ENCODE assay signal across 17 mouse cellular contexts in genomic region chr15:27669931-27670411, GRCm38 (mm10). TPM values are rescaled to one million over a fixed set of nuclear protein-coding genes. Genes with fewer than 3 reads are reported as not detected.
A peak's percentile ranks its signal among the peaks of the same experiment; 100 is the strongest.
DNase-seq lines count a peak whose midpoint lies in the region; ATAC-seq and TF ChIP-seq lines count a peak whose summit lies in the region.
"Had no signal": no experiment of that assay in that cellular context is flagged by ENCODE, and none has a peak within 500 bp of the region (broad histone marks: within the 10 kb centered on the region; RNA-seq: fewer than 3 reads in every experiment).

No protein-coding gene starts in this region.

- no peak for TF ChIP-seq EP300 in heart, postnatal 0 days (IDR thresholded peaks at IDR 0.05; ENCODE audit: low read depth)

- no peaks in the 10 kb centered on the region for H3K27me3 ChIP-seq in heart, postnatal 0 days (ENCODE audit: control insufficient read depth, insufficient read depth, low read length)
- H3K27me3 ChIP-seq: forebrain, embryonic 13.5 days; heart, embryonic 15.5 days; hindbrain, embryonic 13.5 days; neural tube, embryonic 13.5 days had no signal

- H3K9me3 ChIP-seq in heart, postnatal 0 days (replicated peaks; ENCODE audit: control insufficient read depth, low read length), result no peaks in the 10 kb centered on the region
- H3K9me3 ChIP-seq: forebrain, embryonic 13.5 days; heart, embryonic 15.5 days; hindbrain, embryonic 13.5 days; neural tube, embryonic 13.5 days had no signal

- no peak for TF ChIP-seq POLR2A in cortical plate, adult 2 months (IDR thresholded peaks at IDR 0.05; ENCODE audit: extremely low read depth, insufficient read depth, low read length)
- TF ChIP-seq POLR2A in lung, adult 2 months (IDR thresholded peaks at IDR 0.05; ENCODE audit: borderline replicate concordance, extremely low read depth, low read depth, low read length), result no peak

- H3K4me3 ChIP-seq in heart, postnatal 0 days (ENCODE audit: low read depth, low read length), result no peak overlapping the region
- H3K4me3 ChIP-seq in cortical plate, adult 2 months (ENCODE audit: insufficient read depth, low read length), result no peak overlapping the region
- H3K4me3 ChIP-seq in lung, adult 2 months (replicated peaks; ENCODE audit: extremely low read depth, low read depth, low read length), result no peak overlapping the region
- H3K4me3 ChIP-seq: forebrain, embryonic 13.5 days; heart, embryonic 15.5 days; hindbrain, embryonic 13.5 days; neural tube, embryonic 13.5 days had no signal

- peak overlapping the region; percentile 16; the same call in 1 of the 2 replicates for H3K27ac ChIP-seq in heart, postnatal 0 days (ENCODE audit: low read depth)
- peak overlapping the region; percentile 21; the same call in 1 of the 2 replicates for H3K27ac ChIP-seq in cortical plate, adult 2 months (ENCODE audit: insufficient read depth, low read length)
- H3K27ac ChIP-seq: forebrain, embryonic 13.5 days; heart, embryonic 15.5 days; hindbrain, embryonic 13.5 days; neural tube, embryonic 13.5 days had no signal

- H3K4me2 ChIP-seq in heart, postnatal 0 days (ENCODE audit: low read depth, low read length), result no peak overlapping the region
- H3K4me2 ChIP-seq: forebrain, embryonic 13.5 days; heart, embryonic 15.5 days; hindbrain, embryonic 13.5 days; lung, embryonic 14.5 days; neural tube, embryonic 13.5 days had no signal

- WGBS in heart, postnatal 0 days, result 79% methylated on average over 12 of the region's 12 CpGs
- WGBS in lung, adult 2 months, result 80% methylated on average over 12 of the region's 12 CpGs

- no peak for ATAC-seq in heart, postnatal 0 days (ENCODE audit: insufficient read depth, low read depth)
- ATAC-seq: forebrain, embryonic 13.5 days; midbrain, embryonic 16.5 days had no signal

- no peak overlapping the region for H3K9ac ChIP-seq in heart, postnatal 0 days (replicated peaks; ENCODE audit: low read depth, low read length)
- H3K9ac ChIP-seq: forebrain, embryonic 13.5 days; heart, embryonic 15.5 days; hindbrain, embryonic 13.5 days; lung, embryonic 14.5 days; neural tube, embryonic 13.5 days had no signal

- intact Hi-C loops in heart, postnatal 14 days (cut with DNase I), result no loop called here

- DNase-seq in heart, postnatal 0 days (ENCODE audit: low spot score), result no peak
- no peak for DNase-seq in heart, postnatal 14 days
- peak; percentile 73 for DNase-seq in CD4-positive, CD25-positive, alpha-beta regulatory T cell, adult 2 months (ENCODE audit: low read depth, low spot score)
- DNase-seq in thymus, postnatal 0 days (ENCODE audit: low spot score), result peak; percentile 63
- no peak for DNase-seq in right cerebral cortex, postnatal 25 days
- DNase-seq in left cerebral cortex, adult 18-20 months (ENCODE audit: low spot score in 2 of 2), result no peak
- DNase-seq in lung, adult 2 months, result no peak
- DNase-seq: adrenal gland, postnatal 10 days; cerebellum, adult 9-10 months; kidney, adult 18-20 months; lung, embryonic 14.5 days had no signal

- H3K4me1 ChIP-seq in heart, postnatal 0 days (ENCODE audit: control insufficient read depth, insufficient read depth), result no peaks in the 10 kb centered on the region
- peaks cover 16% of the 10 kb centered on the region for H3K4me1 ChIP-seq in cortical plate, adult 2 months (ENCODE audit: control insufficient read depth, insufficient read depth, low read length)
- H3K4me1 ChIP-seq in lung, adult 2 months (ENCODE audit: control insufficient read depth, insufficient read depth, low read length), result peaks cover 10% of the 10 kb centered on the region; the same call in 1 of the 2 replicates

- no peak for TF ChIP-seq CTCF in heart, postnatal 0 days (IDR thresholded peaks at IDR 0.05; ENCODE audit: low read depth)
- no peak for TF ChIP-seq CTCF in cortical plate, adult 2 months (IDR thresholded peaks at IDR 0.05; ENCODE audit: extremely low read depth, insufficient read depth, low read length)
- TF ChIP-seq CTCF in lung, adult 2 months (IDR thresholded peaks at IDR 0.05; ENCODE audit: insufficient read depth, low read length), result no peak

- no peaks in the 10 kb centered on the region for H3K36me3 ChIP-seq in heart, postnatal 0 days (replicated peaks; ENCODE audit: control insufficient read depth, insufficient read depth, low read length)
- H3K36me3 ChIP-seq: heart, embryonic 15.5 days; hindbrain, embryonic 13.5 days; neural tube, embryonic 13.5 days had no signal

RNA-seq across cellular contexts. Expression of gene Otulinl, which starts 11.4 kb away (rescaled TPM):
- 0.39 and 15.3 TPM in 2 replicates for total RNA-seq in heart, postnatal 0 days (2014; rRNA removed; ENCODE audit: low replicate concordance)
- 2.3 and 3.2 TPM in 2 replicates for polyA plus RNA-seq in heart, postnatal 0 days (2015; fragmentation: Nextera tagmentation; extraction: Ambion mirVana)
- 1 to 10 TPM; 2.0 to 2.7 TPM for total RNA-seq in heart, postnatal 14 days (2021)
- polyA plus RNA-seq in cortical plate, adult 2 months (2012; rRNA removed), result 17.8 and 21.1 TPM in 2 replicates
- polyA plus RNA-seq in thymus, postnatal 0 days (2015; fragmentation: Nextera tagmentation; extraction: Ambion mirVana), result 75.9 and 97.4 TPM in 2 replicates
- total RNA-seq in left cerebral cortex, adult 18-20 months (2021), result 10 to 100 TPM; 25.1 to 27.8 TPM
- polyA plus RNA-seq in lung, adult 2 months (2012; rRNA removed), result 7.5 and 9.9 TPM in 2 replicates

RNA-seq across cellular contexts. Expression of gene Otulin, which starts 39.5 kb away (rescaled TPM):
- 32.3 and 36.1 TPM in 2 replicates for total RNA-seq in heart, postnatal 0 days (2014; rRNA removed; ENCODE audit: low replicate concordance)
- 24.3 and 26.3 TPM in 2 replicates for polyA plus RNA-seq in heart, postnatal 0 days (2015; fragmentation: Nextera tagmentation; extraction: Ambion mirVana)
- total RNA-seq in heart, postnatal 14 days (2021), result 10 to 100 TPM; 25.9 to 26.4 TPM
- polyA plus RNA-seq in cortical plate, adult 2 months (2012; rRNA removed), result 23.9 and 24.0 TPM in 2 replicates
- polyA plus RNA-seq in thymus, postnatal 0 days (2015; fragmentation: Nextera tagmentation; extraction: Ambion mirVana), result 50.3 and 53.0 TPM in 2 replicates
- total RNA-seq in left cerebral cortex, adult 18-20 months (2021), result 10 to 100 TPM; 19.7 to 21.5 TPM
- 16.4 and 23.7 TPM in 2 replicates for polyA plus RNA-seq in lung, adult 2 months (2012; rRNA removed)

Comparison
In these comparisons a context has a peak if more than half of its experiments do, and no peak if none do; other contexts are left out.
1. DNase-seq: peak in CD4-positive, CD25-positive, alpha-beta regulatory T cell, adult 2 months (single experiment) and thymus, postnatal 0 days (single experiment); none in heart, postnatal 0 days (single experiment), heart, postnatal 14 days (0 of 2), right cerebral cortex, postnatal 25 days (single experiment), left cerebral cortex, adult 18-20 months (0 of 2) and lung, adult 2 months (single experiment).